ENCODE assay signal across 8 mouse cellular contexts in the genomic region with DNA sequence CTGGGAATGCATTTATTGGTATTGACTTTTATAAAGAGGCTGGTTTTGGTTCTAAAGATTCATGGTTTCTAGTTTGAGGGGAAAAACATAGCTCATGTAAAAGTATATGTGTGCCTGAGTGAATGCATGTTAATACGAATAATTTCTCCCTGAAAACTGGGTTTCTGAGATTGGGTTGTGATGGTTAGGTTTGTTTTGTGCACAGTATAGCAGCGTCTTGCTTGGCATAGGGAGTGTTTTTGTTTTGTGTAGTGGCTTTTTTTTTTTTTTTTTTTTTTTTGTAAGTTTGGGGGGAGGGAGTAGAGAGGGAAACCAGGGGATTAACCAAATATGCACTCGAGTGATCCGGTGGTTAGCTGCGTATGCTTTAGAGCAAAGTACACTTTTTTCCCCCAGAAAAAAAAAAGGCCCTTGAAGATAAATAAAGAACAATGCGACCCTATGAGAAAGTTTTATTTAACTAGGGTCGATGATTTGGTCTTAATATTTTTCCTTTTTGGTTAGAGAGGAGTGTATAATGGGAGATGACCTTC. TPM values are rescaled to one million over a fixed set of nuclear protein-coding genes. Genes with fewer than 3 reads are reported as not detected.
DNase-seq lines count a peak whose midpoint lies in the region; ATAC-seq and TF ChIP-seq lines count a peak whose summit lies in the region.

No protein-coding gene starts in this region.

- H3K4me2 ChIP-seq in heart, embryonic 16.5 days (ENCODE audit: low read depth, low read length), result peak overlapping the region; percentile 83
- peak overlapping the region; percentile 93 for H3K4me2 ChIP-seq in CH12.LX (ENCODE audit: insufficient read depth, low read depth, poor library complexity, severe bottlenecking)
- H3K4me2 ChIP-seq in forebrain, embryonic 13.5 days, result peak overlapping the region; percentile 89
- peak overlapping the region; percentile 97 for H3K4me2 ChIP-seq in liver, embryonic 16.5 days (ENCODE audit: low read depth, low read length)

- TF ChIP-seq POLR2A in CH12.LX (IDR thresholded peaks at IDR 0.05; ENCODE audit: low read depth, low read length), result no peak

- peak overlapping the region; percentile 76 for H3K4me3 ChIP-seq in heart, embryonic 16.5 days (ENCODE audit: low read length)
- peak overlapping the region; percentile 74 to 97 (median 90) for H3K4me3 ChIP-seq in CH12.LX (replicated peaks in 1 of 3; ENCODE audit: low read depth in 2 of 3, low read length in 2 of 3, poor library complexity in 1 of 3)
- peak overlapping the region; percentile 74 for H3K4me3 ChIP-seq in forebrain, embryonic 13.5 days
- peak overlapping the region; percentile 85 for H3K4me3 ChIP-seq in liver, embryonic 16.5 days (ENCODE audit: low read depth, low read length)

- intact Hi-C loops in heart, postnatal 25 days (cut with DNase I), result loop anchor here (2.0 to 5.0 kb wide), 5 partner anchors 55 to 870 kb away; no protein-coding TSS in a partner anchor
- intact Hi-C loops in left cerebral cortex, postnatal 10 days (cut with DNase I), result loop anchor here (5.0 to 10.0 kb wide), 2 partner anchors 242 to 865 kb away; no protein-coding TSS in a partner anchor

- TF ChIP-seq CTCF in CH12.LX (conservative IDR thresholded peaks at IDR 0.05 in 1 of 2, IDR thresholded peaks at IDR 0.05 in 1 of 2; ENCODE audit: low read depth in 2 of 2, low read length in 2 of 2), result no peak

- ATAC-seq in heart, embryonic 16.5 days (replicated peaks; ENCODE audit: extremely low read depth, insufficient read depth, low FRiP score), result no peak
- no peak for ATAC-seq in forebrain, embryonic 13.5 days
- ATAC-seq in liver, embryonic 16.5 days (ENCODE audit: low read depth), result no peak
- no peak for ATAC-seq in frontal cortex, adult (ENCODE audit: low TSS enrichment)

- TF ChIP-seq RAD21 in CH12.LX (IDR thresholded peaks at IDR 0.05; ENCODE audit: low read depth, low read length), result no peak

- no peaks in the 10 kb centered on the region for H3K27me3 ChIP-seq in heart, embryonic 16.5 days (ENCODE audit: control insufficient read depth, insufficient read depth, low read length)
- H3K27me3 ChIP-seq in CH12.LX (replicated peaks), result no peaks in the 10 kb centered on the region
- no peaks in the 10 kb centered on the region for H3K27me3 ChIP-seq in forebrain, embryonic 13.5 days
- no peaks in the 10 kb centered on the region for H3K27me3 ChIP-seq in liver, embryonic 16.5 days (ENCODE audit: control insufficient read depth, insufficient read depth, low read depth, low read length)

- no peaks in the 10 kb centered on the region for H3K9me3 ChIP-seq in heart, embryonic 16.5 days (replicated peaks; ENCODE audit: control insufficient read depth, low read length)
- H3K9me3 ChIP-seq in CH12.LX (replicated peaks; ENCODE audit: low read length), result no peaks in the 10 kb centered on the region
- no peaks in the 10 kb centered on the region for H3K9me3 ChIP-seq in forebrain, embryonic 13.5 days (replicated peaks)
- H3K9me3 ChIP-seq in liver, embryonic 16.5 days (replicated peaks; ENCODE audit: control insufficient read depth, low read length), result no peaks in the 10 kb centered on the region

- no peaks in the 10 kb centered on the region for H3K36me3 ChIP-seq in heart, embryonic 16.5 days (ENCODE audit: control insufficient read depth, insufficient read depth)
- H3K36me3 ChIP-seq in CH12.LX (replicated peaks in 1 of 2; ENCODE audit: control insufficient read depth in 1 of 2, insufficient read depth in 1 of 2, low read length in 1 of 2), result no peaks in the 10 kb centered on the region
- H3K36me3 ChIP-seq in forebrain, embryonic 13.5 days (ENCODE audit: poor library complexity, severe bottlenecking), result no peaks in the 10 kb centered on the region
- no peaks in the 10 kb centered on the region for H3K36me3 ChIP-seq in liver, embryonic 16.5 days (ENCODE audit: control insufficient read depth, insufficient read depth)

- dilution Hi-C loops in CH12.LX (cut with MboI; ENCODE audit: extremely low pct_ligation_motif_present, extremely low pct_unique_long_range_greater_than_20kb, low sequenced_read_pairs), result no loop called here

- no peak for DNase-seq in heart, postnatal 25 days (ENCODE audit: low spot score)
- peak; percentile 50 for DNase-seq in CH12.LX (ENCODE audit: extremely low read depth)
- no peak for DNase-seq in Muller cell, postnatal 12 days (ENCODE audit: inconsistent ontology term)
- no peak for DNase-seq in left cerebral cortex, postnatal 10 days (ENCODE audit: extremely low spot score in 1 of 2, low spot score in 2 of 2)

- in situ Hi-C loops in CH12.LX (cut with MboI; ENCODE audit: low pct_ligation_motif_present, low pct_unique_long_range_greater_than_20kb, low sequenced_read_pairs), result loop anchor here (25.0 kb wide), 1 partner anchor 870 kb away; no protein-coding TSS in a partner anchor

- peak overlapping the region; percentile 88 for H3K9ac ChIP-seq in heart, embryonic 16.5 days (ENCODE audit: low read length)
- H3K9ac ChIP-seq in CH12.LX (ENCODE audit: insufficient read depth, low read depth), result peak overlapping the region; percentile 94
- H3K9ac ChIP-seq in forebrain, embryonic 13.5 days, result peak overlapping the region; percentile 81
- peak overlapping the region; percentile 95 for H3K9ac ChIP-seq in liver, embryonic 16.5 days (ENCODE audit: low read depth, low read length)

- WGBS in heart, embryonic 16.5 days, result under 1% methylated on average over 7 of the region's 7 CpGs
- under 1% methylated on average over 7 of the region's 7 CpGs for WGBS in forebrain, embryonic 13.5 days
- 1% methylated on average over 7 of the region's 7 CpGs for WGBS in liver, embryonic 16.5 days (ENCODE audit: insufficient replicate concordance)

- H3K27ac ChIP-seq in heart, embryonic 16.5 days (ENCODE audit: low read length), result peak overlapping the region; percentile 95
- H3K27ac ChIP-seq in CH12.LX (ENCODE audit: insufficient read depth, low read depth), result no peak overlapping the region
- H3K27ac ChIP-seq in forebrain, embryonic 13.5 days, result no peak overlapping the region
- peak overlapping the region; percentile 87; the same call in 1 of the 2 replicates for H3K27ac ChIP-seq in liver, embryonic 16.5 days (ENCODE audit: low read length)

- H3K79me2 ChIP-seq in CH12.LX (replicated peaks; ENCODE audit: control insufficient read depth, extremely low read depth, insufficient read depth, poor library complexity, severe bottlenecking), result peaks cover 24% of the 10 kb centered on the region

- peaks cover 32% of the 10 kb centered on the region for H3K4me1 ChIP-seq in heart, embryonic 16.5 days (ENCODE audit: control insufficient read depth, insufficient read depth, low read length)
- peaks cover 2 to 36% of the 10 kb centered on the region in 2 experiments; a peak in 3 of 4 replicates for H3K4me1 ChIP-seq in CH12.LX (ENCODE audit: control insufficient read depth in 1 of 2, insufficient read depth in 2 of 2)
- peaks cover 38% of the 10 kb centered on the region for H3K4me1 ChIP-seq in forebrain, embryonic 13.5 days
- peaks cover 27% of the 10 kb centered on the region for H3K4me1 ChIP-seq in liver, embryonic 16.5 days (ENCODE audit: control insufficient read depth, low read depth, low read length)

- TF ChIP-seq EP300 in CH12.LX (IDR thresholded peaks at IDR 0.05; ENCODE audit: low read length), result no peak

TF ChIP-seq in CH12.LX, 34 proteins besides CTCF, POLR2A, EP300 and RAD21:
- no peak for TF ChIP-seq POLR2AphosphoS2 (IDR thresholded peaks at IDR 0.05; ENCODE audit: low read depth, low read length)
- TF ChIP-seq ZMIZ1 (IDR thresholded peaks at IDR 0.05; ENCODE audit: low read depth, low read length), result no peak
- 0 out of 2 replicates have a peak, but pooled peaks have one; percentile 8 for TF ChIP-seq MXI1 (IDR thresholded peaks at IDR 0.05; ENCODE audit: low read depth, low read length)
- peak; percentile 97 for TF ChIP-seq ZNF384 (IDR thresholded peaks at IDR 0.05; ENCODE audit: low read depth, low read length)

RNA-seq across cellular contexts. Expression of gene Jarid2, which starts 3.2 kb away (rescaled TPM):
- polyA plus RNA-seq in heart, embryonic 16.5 days (2015; fragmentation: Nextera tagmentation; extraction: Ambion mirVana), result 21.6 and 22.1 TPM in 2 replicates
- total RNA-seq in heart, postnatal 25 days (2021), result 10 to 100 TPM; 32.5 to 33.2 TPM
- total RNA-seq in CH12.LX (2012; rRNA removed) (3.2 and 4.5 TPM in 2 replicates), CH12.LX (2014; rRNA removed) (6.1 and 7.8 TPM in 2 replicates)
- polyA plus RNA-seq in CH12.LX (2012; ENCODE audit: insufficient read length, low read depth), result 10.9 and 14.2 TPM in 2 replicates
- polyA plus RNA-seq in forebrain, embryonic 13.5 days (2015; fragmentation: Nextera tagmentation; extraction: Ambion mirVana), result 36.7 and 39.9 TPM in 2 replicates
- 10.8 and 12.2 TPM in 2 replicates for polyA plus RNA-seq in liver, embryonic 16.5 days (2015; fragmentation: Nextera tagmentation; extraction: Ambion mirVana)
- total RNA-seq in left cerebral cortex, postnatal 10 days (2021), result 10 to 100 TPM; 43.3 to 45.8 TPM

Comparison
In these comparisons a context has a peak if more than half of its experiments do, and no peak if none do; other contexts are left out.
1. H3K27ac ChIP-seq: peak in heart, embryonic 16.5 days (single experiment) and liver, embryonic 16.5 days (single experiment); none in CH12.LX (single experiment) and forebrain, embryonic 13.5 days (single experiment).
2. Peak in every context shown above with its lines, with median percentiles within 50 percentile points of each other: H3K4me2 ChIP-seq, H3K4me3 ChIP-seq and H3K9ac ChIP-seq.